Mouse (Mus musculus): Measurements from ENCODE around the gene Dzip1l. TPM values are rescaled to one million over a fixed set of nuclear protein-coding genes. Genes with fewer than 3 reads are reported as not detected.
A peak's percentile ranks its signal among the peaks of the same experiment; 100 is the strongest.

Gene Dzip1l
- total RNA-seq, 2 experiments from 2014 or later: 20.2 to 27.3 TPM

DNA sequence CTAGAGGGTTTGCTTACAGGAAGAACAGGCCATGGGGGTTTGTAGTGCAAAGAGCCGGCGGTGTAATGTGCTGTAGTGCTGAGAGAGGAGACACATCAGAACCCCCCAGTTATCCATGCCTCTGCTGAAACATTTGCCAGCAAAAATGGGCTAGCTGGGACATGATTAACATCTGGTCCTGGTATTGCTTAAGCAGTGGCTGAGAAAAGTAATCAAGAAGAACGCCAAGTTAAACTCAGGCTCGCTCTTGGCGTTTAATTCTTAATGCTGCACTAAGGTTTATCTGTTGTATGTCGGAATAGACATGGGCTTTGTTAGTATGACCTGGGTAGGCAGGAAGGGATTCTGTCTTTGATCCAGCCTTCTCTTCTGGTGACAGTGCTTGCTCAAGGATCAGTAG, 16.8 kb downstream of the Dzip1l start:
- DNase-seq (ENCODE audit: low spot score in 2 of 2): no peak

- no peak for DNase-seq (ENCODE audit: low spot score in 2 of 2)
Measured at GRCm38 (mm10) chr9:99660756-99661155, 31.5 kb downstream of the Dzip1l start.

DNA sequence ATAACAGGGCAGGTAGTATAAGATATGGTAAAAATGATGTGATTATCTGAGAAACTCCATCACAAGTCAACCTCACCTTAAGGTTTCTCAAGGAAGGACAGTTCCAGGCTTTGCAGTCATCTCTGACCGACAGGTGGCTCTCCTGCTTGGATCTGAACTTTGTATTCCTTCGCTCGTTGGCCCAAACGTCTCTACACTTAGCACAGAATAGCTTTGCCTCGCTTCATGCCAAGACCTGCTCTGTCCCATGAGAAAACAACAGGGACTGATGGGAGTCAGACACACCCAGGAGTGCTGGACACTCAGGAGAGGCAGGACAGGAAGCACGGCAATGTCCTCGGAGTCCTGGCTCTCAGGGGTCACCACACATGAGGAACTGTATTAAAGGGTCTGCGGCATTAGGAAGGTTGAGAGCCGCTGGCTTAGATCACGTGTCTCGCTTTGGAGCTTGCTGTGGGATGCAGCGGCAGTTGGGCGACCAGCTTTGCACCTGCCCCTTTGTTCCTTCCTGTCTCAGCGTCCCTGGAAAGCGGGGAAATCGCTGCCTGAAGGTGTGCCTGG, 32.4 kb downstream of the Dzip1l start:
- no peak for DNase-seq (ENCODE audit: low spot score in 2 of 2)

DNA sequence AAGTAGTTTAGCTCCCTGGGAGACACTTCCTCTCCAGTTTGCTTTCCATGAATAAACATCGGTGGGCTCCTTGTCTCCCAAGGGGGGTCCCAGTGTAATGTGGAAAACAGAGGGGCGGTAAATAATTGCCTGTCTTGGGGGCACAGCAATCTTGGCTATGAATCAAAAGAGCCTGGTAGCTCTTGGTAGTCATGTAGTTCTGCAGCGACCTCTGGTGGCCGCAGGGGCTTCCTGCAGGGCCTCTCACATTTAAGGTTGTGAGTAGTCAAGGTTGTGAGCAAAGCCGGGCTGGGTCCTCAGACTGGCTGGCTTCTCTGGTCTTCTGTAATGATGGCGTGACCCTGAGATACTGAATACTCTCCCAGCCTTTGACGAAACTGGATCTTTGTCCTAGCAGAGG, 33.1 kb downstream of the Dzip1l start:
- peak; percentile 22 to 81 for DNase-seq (ENCODE audit: low spot score in 2 of 2)

DNA sequence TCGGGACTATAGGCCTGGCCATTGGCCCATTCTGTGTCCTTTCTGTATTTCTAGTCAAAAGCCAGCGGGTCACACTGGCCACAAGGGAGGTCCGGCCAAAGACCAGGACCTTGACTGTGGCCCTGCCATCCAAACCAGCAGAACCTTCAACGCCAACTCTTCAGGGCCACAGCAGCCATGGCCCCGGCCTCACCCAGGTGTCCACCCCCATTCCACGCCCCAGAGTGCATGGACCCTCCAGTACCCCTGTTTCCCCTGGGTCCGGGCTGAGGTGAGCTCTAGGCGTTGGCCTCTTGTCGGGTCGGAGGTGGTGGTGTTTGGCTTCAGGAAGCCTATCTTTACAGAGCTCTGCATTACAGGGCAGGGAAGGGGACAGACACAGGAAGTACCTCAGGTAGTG, 33.6 kb downstream of the Dzip1l start:
- no peak for DNase-seq (ENCODE audit: low spot score in 2 of 2)

DNA sequence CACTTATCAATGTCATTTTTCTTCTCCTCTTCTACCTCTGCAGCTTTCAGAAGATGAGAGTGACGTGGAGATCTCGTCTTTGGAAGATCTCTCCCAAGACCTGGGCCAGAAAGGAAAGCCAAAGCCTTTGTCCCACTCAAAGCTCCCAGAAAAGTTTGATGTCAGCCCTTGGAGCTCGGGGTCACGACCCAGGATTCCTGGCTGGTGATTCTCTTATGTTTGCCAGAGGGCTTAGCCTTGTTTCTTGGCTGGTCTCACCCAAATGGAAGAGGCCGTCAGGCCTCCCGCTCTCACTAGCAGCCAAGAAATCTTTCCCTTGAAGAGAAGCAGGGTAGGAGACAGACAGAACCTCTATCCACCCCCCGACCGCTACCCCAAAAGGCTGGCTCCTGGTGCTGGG, 38.3 kb downstream of the Dzip1l start:
- peak in 1 of 2 experiments; percentile 13 for DNase-seq (ENCODE audit: low spot score in 2 of 2)

DNA sequence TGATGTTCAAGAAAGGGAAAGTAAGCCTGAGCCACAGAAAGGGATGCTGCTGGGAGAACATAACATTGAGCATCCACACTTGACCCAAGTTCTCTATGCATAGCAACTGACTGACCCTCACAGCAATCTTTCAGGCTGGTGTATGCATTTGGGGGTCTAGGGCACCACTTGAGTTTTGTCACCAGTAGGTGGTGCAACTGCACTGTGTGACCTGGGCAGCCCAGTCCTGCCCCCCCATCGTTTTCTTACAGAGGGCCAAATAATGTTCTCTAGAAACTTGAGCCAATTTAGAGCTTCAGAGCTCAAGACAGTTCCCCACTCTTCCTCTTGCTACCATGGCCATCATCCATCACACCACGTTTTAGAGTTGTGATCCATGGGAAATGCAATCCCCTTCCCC, 42.3 kb downstream of the Dzip1l start:
- DNase-seq (ENCODE audit: low spot score in 2 of 2): no peak

- no peak for DNase-seq (ENCODE audit: low spot score in 2 of 2)
Measured at GRCm38 (mm10) chr9:99675714-99676113, 46.4 kb downstream of the Dzip1l start.

GRCm38 (mm10) chr9:99681980-99682570, 52.8 kb downstream of the Dzip1l start:
- peak in 1 of 2 experiments; percentile 35 for DNase-seq (ENCODE audit: low spot score in 2 of 2)

DNA sequence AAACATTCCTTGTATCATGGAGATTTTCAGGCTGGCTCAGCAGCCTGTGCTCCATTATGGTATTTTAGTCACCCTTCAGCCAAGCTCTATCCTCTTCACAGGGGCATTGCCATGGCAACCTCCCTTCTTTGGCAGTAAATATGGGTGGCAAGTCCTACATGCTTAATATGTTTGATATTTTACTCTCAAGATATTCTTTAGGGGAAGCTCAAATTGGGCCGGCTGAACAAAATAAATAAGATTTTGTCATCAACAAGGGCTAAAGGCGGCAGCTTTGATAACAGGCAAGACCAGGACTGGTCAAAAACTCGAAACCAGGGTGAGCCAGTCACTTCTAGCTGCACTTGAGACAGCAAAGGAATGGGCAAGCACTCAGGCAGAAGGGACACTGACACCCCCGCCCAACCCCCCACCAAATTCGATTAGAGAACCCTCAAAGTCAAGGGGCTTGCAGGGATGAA, 55.8 kb downstream of the Dzip1l start:
- DNase-seq (ENCODE audit: low spot score in 2 of 2): peak in 1 of 2 experiments; percentile 26

- no peak for DNase-seq (ENCODE audit: low spot score in 2 of 2)
Measured at GRCm38 (mm10) chr9:99685536-99686231, 56.4 kb downstream of the Dzip1l start.

DNA sequence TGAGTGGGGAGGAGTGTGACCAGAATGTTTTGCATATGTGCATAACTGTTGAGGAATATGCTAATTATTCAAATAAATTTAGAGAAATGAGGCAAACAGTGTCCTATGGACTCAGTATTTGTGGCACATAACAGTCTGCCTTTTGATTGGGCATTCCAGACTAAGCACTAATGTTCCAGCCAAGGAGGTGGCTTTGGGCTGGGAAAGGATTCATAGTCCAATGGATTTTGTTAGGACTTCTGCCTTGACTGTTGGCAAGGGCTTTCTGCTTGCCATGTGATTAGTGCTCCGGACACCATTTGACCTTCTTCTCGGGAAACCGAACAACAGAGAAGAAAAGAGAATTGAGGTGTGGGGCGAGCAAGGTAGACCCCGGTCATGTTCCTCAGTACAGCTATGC, 60.5 kb downstream of the Dzip1l start:
- no peak for DNase-seq (ENCODE audit: low spot score in 2 of 2)

GRCm38 (mm10) chr9:99690386-99690785, 61.1 kb downstream of the Dzip1l start:
- no peak for DNase-seq (ENCODE audit: low spot score in 2 of 2)

DNA sequence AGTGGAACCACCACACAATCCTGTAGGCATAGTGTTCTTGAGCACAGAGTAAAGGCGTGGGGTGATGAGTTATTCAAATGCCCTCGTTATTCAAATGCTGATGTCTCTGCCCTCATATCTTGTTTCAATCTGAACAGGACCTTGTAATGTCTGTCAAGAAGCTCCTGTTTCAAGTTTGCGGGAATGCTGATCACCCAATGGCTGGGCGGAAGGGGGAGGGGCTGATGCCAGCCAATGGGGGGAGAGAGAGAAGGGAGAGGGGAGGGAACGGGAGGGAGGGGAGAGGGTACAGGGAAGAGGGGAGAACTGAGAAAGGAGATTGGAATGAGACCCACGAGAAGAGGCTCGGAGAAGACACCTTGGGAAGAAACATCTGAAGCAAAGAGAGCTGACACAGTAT, 65.7 kb downstream of the Dzip1l start:
- DNase-seq (ENCODE audit: low spot score in 2 of 2): no peak

- DNase-seq (ENCODE audit: low spot score in 2 of 2): no peak
Measured at GRCm38 (mm10) chr9:99699752-99700389, 70.6 kb downstream of the Dzip1l start.

DNA sequence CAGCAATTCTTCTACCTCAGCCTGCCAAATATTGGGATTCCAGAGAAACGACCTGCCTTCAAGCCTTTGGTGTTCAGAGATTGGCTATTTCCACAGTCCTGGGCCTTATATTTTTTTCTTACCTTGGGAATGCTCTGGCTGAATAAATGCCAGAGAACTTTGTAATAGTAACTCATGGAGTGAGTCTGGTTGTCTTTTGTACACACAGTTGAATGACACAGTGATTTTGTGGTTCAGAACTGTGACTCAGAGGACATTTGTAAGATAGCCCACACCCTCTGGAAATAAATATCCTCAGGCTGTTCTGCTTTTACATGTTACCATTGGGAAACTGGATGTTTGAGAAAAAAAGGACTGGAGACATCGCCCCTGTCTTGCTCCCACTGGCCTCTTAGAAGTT, 71.9 kb downstream of the Dzip1l start:
- DNase-seq (ENCODE audit: low spot score in 2 of 2): no peak

DNA sequence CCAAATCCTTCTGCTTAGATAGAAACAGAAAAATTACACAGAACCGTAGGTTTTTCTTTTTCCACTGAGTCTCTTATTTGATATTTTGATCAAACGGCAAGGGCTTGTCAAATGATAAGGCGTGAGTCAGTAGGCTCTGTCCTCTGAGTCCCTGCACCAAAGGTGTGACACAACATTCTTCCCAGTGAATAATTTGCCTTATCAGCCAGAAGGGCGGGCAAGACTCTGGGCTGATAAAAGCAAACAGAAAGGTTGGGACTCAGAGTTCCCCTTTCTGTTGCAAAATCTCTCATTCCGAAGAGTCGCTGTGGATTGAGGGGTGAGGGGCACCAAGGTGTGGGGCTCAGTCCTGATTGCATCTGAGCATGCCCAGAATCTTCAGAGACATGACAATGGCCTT, 72.9 kb downstream of the Dzip1l start:
- no peak for DNase-seq (ENCODE audit: low spot score in 2 of 2)

DNA sequence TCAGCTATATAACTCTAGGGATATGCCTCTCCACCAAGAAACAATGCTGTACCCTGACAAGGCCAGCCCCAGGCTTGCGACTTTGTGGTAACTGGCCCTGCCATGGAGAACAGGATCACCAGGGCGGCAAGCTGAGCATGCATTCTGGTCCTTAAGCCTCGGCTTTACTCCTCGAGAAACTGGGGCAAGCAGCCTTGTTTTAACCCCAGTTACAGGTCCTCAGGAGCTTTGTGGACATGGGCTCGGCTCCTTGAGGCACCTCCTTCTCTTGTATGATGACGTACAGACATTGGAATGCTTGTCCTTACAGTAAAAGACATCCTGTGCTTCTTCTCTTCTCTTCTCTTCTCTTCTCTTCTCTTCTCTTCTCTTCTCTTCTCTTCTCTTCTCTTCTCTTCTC, 74.4 kb downstream of the Dzip1l start:
- no peak for DNase-seq (ENCODE audit: low spot score in 2 of 2)

DNA sequence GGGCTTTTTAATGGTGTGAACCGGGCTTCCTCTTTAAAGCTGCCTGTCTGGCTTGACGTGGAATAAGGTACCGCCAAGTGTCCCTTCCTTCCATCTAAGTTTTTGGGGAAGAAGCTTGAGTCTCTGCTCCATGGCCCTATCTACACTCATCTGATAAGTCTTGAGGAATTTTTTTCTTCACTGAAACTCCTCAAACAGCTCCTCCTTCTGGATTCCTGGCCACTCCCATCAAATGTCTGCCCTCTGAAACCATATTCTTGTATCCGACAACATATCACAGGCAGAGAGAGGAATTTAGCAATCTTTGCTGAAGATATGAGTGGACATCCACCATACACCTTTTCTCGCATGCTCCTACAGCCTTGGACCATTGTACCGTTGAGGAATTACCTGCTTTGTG, 77.0 kb downstream of the Dzip1l start:
- no peak for DNase-seq (ENCODE audit: low spot score in 2 of 2)

GRCm38 (mm10) chr9:99707425-99708126, 78.3 kb downstream of the Dzip1l start:
- no peak for DNase-seq (ENCODE audit: low spot score in 2 of 2)

GRCm38 (mm10) chr9:99709588-99710248, 80.4 kb downstream of the Dzip1l start:
- no peak for DNase-seq (ENCODE audit: low spot score in 2 of 2)

All from layer of hippocampus, adult 18-20 months (tissue).